Mouse (Mus musculus): Measurements from ENCODE around the gene Gpsm1.

- no peak for TF ChIP-seq CTCF (IDR thresholded peaks at IDR 0.05; ENCODE audit: low read depth)
- no peak for TF ChIP-seq EP300 (IDR thresholded peaks at IDR 0.05; ENCODE audit: low read depth)
Observed at GRCm38 (mm10) chr2:26280594-26280993, 34.7 kb upstream of the Gpsm1 start.

All from liver, embryonic 14.5 days (tissue).